Mouse (Mus musculus) adrenal gland, postnatal 10 days (tissue): ENCODE measurements around the gene Gm43064. TPM values are rescaled to one million over a fixed set of nuclear protein-coding genes. Genes with fewer than 3 reads are reported as not detected.

Source experiments
- DNase-seq: peaks from one replicate; pipeline ENCODE4 v3.0.0; 2021; ENCODE audit warnings: mixed read lengths
- total RNA-seq, 2 experiments: library from RNA; stranded (reverse); gene quantifications; 2 replicates each; pipeline ENCODE4 v1.2.3; 2021

Gm43064 gene
- total RNA-seq, 2 experiments from 2014 or later, result 0.58 TPM; not detected in 1

- DNase-seq, result peak; percentile 62
Measured at GRCm38 (mm10) chr3:103853804-103854203, 44.4 kb downstream of the Gm43064 start.

DNA sequence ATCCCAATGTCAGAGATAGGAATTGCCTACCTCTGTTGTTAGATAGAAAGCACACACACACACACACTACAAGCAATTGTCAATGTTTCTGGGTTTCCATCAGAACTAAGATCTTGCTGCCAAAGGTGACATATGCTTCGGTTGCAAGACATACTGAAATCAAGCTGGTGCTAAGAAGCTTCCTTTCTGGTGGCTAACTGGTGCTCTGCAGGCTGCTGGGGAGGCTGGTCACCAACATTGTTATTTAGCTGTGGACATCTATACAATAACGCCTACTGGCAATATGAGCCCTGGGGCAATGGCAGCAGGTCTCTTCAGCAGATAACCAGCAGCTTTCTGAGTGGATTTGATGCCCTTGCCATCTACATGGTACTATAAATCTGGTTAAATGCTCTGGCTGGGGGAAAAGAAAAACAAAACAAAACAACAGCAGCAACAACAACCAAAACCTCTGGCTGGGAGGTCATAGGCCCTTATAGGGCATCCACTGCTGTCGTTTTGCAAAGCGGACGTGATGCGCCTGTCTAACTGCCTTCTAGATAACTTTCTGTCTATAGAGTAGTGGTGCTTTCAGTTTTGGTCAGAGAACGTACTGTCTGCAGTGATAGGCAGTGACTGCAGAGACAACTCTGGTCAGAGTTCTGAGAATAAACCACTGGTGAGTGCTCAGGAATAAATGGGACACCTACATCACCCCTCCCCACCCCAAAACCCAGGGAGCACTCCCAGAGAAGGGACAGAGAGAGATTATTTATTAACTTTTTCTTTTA, 47.8 kb downstream of the Gm43064 start:
- no peak for DNase-seq

GRCm38 (mm10) chr3:103857977-103858563, 48.7 kb downstream of the Gm43064 start:
- DNase-seq, result no peak

DNA sequence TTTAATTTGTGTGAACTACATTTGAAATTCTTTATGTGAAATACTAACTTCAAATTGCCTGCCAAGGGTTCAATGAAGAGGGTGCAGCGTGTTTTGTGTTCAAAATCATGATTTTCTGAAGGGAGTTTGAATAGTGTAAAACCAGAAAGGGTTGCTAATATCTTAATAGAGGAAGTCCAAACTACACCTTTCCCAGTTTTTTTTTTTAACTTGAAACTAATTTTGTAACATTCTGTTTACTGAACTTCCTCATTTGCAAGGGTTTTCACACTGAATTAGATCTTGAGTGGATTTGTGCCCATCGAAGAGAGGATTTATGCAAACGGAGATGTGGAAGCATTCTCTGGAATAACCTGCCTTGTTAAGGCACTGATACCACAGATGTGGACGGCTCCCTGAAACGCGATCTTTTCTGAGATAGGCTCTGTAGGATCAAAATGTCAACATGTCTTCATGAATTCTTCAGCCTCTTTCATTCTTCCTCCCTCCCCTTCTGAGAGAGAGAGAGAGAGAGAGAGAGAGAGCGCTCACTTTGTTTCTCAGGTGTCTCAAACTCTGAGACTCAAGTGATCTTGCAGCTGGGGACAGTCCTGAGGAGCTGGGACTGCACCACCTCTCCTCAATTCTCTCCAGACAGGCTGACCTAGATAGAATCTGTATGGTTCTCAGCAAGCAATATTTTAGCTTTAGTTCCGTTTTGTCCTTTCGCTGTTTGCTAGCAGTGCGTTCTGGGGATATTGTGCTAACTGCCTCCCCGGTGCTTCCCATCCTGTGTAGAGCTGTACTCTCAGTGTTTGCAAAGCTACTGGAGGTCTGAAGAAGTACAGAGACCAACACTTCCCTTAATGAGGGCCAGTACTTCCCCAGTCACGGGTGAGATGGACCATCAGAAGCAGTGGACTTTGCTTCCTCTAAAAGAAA, 49.8 kb downstream of the Gm43064 start, which contains the start of gene Ptpn22:
Gene Ptpn22, plus strand, starts transcription at position 915 of the 921 bp plus-strand sequence.
- DNase-seq, result no peak

GRCm38 (mm10) chr3:103859851-103860391, 50.5 kb downstream of the Gm43064 start:
- peak; percentile 8 for DNase-seq

GRCm38 (mm10) chr3:103862721-103863220, 53.4 kb downstream of the Gm43064 start:
- DNase-seq, result no peak

- DNase-seq, result no peak
Measured at GRCm38 (mm10) chr3:103864200-103864599, 54.8 kb downstream of the Gm43064 start.

GRCm38 (mm10) chr3:103867424-103867971, 58.1 kb downstream of the Gm43064 start:
- DNase-seq, result no peak

DNA sequence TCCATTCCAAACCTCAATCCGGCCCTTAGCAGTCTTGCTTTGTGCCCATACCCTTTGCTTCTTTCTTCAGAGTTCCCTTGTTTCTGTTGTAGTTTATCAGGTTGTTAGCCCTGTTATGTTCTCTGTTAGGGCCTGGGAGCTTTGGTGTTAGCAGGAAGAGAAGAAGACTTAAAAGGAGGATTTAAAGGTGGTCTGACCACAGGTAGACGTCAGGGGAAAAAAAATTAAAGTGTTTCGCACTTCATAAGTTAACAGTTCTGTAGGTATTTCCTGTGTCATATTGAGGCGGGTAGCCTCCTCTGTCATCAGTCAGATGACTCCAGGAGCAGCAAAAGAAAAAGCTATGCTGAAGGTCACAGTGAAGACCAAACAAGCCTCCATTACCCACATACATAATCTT, 58.6 kb downstream of the Gm43064 start:
- DNase-seq, result no peak

DNA sequence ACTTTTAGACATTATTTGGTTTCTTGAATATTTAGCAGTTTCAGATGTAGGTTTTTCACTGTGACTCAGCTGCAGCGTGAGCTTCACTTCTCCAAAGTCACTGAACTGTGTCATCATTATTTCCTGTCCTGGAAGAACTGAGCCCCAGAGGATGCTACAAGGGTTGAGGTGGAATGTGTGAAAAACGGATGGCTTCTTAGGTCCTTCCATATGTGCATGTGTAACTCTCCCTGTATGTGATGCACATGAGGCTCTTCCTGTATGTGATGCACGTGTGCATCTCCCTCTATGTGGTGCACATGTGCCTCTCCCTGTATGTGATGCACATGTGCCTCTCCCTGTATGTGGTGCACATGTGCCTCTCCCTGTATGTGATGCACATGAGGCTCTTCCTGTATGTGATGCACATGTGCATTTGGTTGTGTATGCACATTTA, 63.3 kb downstream of the Gm43064 start:
- DNase-seq, result no peak

DNA sequence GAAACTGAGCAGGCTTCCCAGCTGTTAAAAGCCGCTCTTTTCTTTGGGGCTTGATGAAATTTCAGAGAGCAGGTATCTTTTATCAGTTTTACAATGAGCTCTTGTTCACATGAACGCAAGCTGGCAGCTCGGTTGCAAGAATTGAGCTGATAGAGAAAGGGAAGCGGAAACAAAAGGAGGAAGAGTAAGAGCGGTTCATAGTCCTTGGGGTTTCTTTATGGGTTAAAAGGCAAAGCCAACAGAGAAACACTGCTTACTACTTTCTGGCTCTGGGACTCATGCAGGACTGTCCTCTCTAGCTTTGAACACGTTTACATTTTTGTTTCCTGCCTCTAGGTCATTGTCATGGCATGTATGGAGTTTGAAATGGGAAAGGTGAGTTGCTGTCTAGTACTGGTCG, 65.0 kb downstream of the Gm43064 start:
- DNase-seq, result no peak

DNA sequence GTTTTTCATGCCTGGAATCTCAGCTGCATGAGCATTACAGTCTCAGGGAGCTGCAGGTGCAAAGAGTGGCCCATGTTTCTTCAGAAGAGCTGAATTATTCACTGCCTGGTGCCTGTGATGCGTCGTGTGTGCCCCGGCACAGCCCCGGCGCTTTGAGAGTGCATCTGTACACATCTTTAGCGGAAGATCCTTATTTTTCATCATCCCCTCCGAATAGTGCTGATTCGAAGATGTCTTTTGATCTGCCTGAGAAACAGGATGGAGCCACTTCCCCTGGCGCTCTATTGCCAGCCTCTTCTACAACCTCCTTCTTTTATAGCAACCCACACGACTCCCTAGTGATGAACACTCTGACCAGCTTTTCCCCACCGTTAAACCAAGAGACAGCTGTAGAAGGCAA, 76.6 kb downstream of the Gm43064 start:
- DNase-seq, result no peak

- DNase-seq, result peak; percentile 57
Measured at GRCm38 (mm10) chr3:103887581-103887980, 78.2 kb downstream of the Gm43064 start.

Other genes with a start within 250 kb of the Gm43064 start
- gene Syt6, start 234.3 kb upstream of the Gm43064 start, total RNA-seq, result under 1 TPM in 1 of 2 experiments, not detected in 1; 0.12 TPM
- gene Atg4a-ps, start 163.5 kb upstream of the Gm43064 start, total RNA-seq, result 1 to 10 TPM in 1 of 2 experiments, under 1 TPM in 1; 0.39 to 2.0 TPM
- gene Olfml3, start 71.6 kb upstream of the Gm43064 start, total RNA-seq, result 10 to 100 TPM; 15.9 to 17.5 TPM
- gene Gm10964, start 70.2 kb upstream of the Gm43064 start, total RNA-seq, result not detected
- gene Hipk1, start 18.0 kb upstream of the Gm43064 start, total RNA-seq, result 100 to 1,000 TPM; 128 to 162 TPM
- gene Dclre1b, start 129 bp upstream of the Gm43064 start, total RNA-seq, result 10 to 100 TPM; 15.1 to 16.9 TPM
- gene Ap4b1, start 53 bp upstream of the Gm43064 start, total RNA-seq, result 10 to 100 TPM; 18.8 to 23.7 TPM
- under 1 TPM in 1 of 2 experiments, not detected in 1; 0.36 TPM for gene Bcl2l15, start 23.0 kb downstream of the Gm43064 start, total RNA-seq
- 1 to 10 TPM; 2.6 to 3.2 TPM for gene Ptpn22, start 50.2 kb downstream of the Gm43064 start, total RNA-seq
- gene Rsbn1, start 104.5 kb downstream of the Gm43064 start, total RNA-seq, result 10 to 100 TPM; 16.0 to 17.7 TPM
- gene Phtf1, start 158.5 kb downstream of the Gm43064 start, total RNA-seq, result 10 to 100 TPM; 16.4 to 19.4 TPM